Mouse (Mus musculus): ENCODE measurements at regions not wholly inside any gene's neighbourhood (a gene's known extent, or its start where the extent isn't known, plus 50 kb on each side); places are given as distances from the start of the nearest gene placed in this dataset.

- no peak for TF ChIP-seq CTCF (IDR thresholded peaks at IDR 0.05; ENCODE audit: low read depth)
- TF ChIP-seq EP300 (IDR thresholded peaks at IDR 0.05; ENCODE audit: low read depth): no peak
These were observed 511.1 kb downstream of the Arl4a start for GRCm38 (mm10) chr12:39526535-39527215.

Measured in heart, postnatal 0 days (tissue).